21 mouse cellular contexts compared by ENCODE assay signal in the genomic region with DNA sequence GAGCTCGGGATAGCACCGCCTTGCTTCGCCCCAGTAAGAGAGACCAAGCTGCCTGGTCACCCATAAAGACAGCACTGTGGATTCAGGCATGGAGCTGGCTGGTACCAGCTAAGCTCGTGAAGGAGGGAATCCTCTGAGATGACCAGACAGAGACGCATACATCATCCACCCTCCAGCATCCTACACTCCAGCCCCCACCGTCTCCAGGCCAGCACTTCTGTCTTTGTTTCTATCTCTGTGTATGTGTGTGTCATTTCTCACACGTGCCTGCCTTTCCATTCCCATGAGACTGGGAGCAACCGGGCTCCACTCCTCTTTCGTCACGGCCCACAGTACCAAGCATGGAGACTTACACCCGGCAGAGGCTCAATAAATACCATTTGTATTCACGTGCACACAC. TPM values are rescaled to one million over a fixed set of nuclear protein-coding genes. Genes with fewer than 3 reads are reported as not detected.
A peak's percentile ranks its signal among the peaks of the same experiment; 100 is the strongest.
DNase-seq lines count a peak whose midpoint lies in the region; ATAC-seq lines count a peak whose summit lies in the region.
"Had no signal": no experiment of that assay in that cellular context is flagged by ENCODE, and none has a peak within 500 bp of the region (broad histone marks: within the 10 kb centered on the region; RNA-seq: fewer than 3 reads in every experiment).

No protein-coding gene starts in this region.

- H3K4me2 ChIP-seq in hindbrain, embryonic 13.5 days, result 0 out of 2 replicates have a peak overlapping the region, but pooled peaks have one; percentile 5
- no peak overlapping the region for H3K4me2 ChIP-seq in hindbrain, embryonic 15.5 days
- H3K4me2 ChIP-seq in neural tube, embryonic 14.5 days (ENCODE audit: low read depth, low read length), result no peak overlapping the region
- H3K4me2 ChIP-seq: forebrain, embryonic 15.5 days; heart, embryonic 15.5 days; liver, embryonic 11.5 days had no signal

- H3K4me1 ChIP-seq in hindbrain, embryonic 13.5 days (replicated peaks), result peaks cover 100% of the 10 kb centered on the region
- H3K4me1 ChIP-seq in hindbrain, embryonic 15.5 days (replicated peaks), result peaks cover 74% of the 10 kb centered on the region
- peaks cover 40% of the 10 kb centered on the region for H3K4me1 ChIP-seq in neural tube, embryonic 14.5 days (ENCODE audit: control insufficient read depth, insufficient read depth, low read length)
- H3K4me1 ChIP-seq: heart, embryonic 15.5 days; limb, embryonic 10.5 days had no signal

- H3K9me3 ChIP-seq in hindbrain, embryonic 13.5 days, result no peaks in the 10 kb centered on the region
- H3K9me3 ChIP-seq in hindbrain, embryonic 15.5 days, result no peaks in the 10 kb centered on the region
- H3K9me3 ChIP-seq in neural tube, embryonic 14.5 days (ENCODE audit: control insufficient read depth, low read length), result no peaks in the 10 kb centered on the region
- H3K9me3 ChIP-seq: forebrain, embryonic 15.5 days; heart, embryonic 15.5 days; limb, embryonic 10.5 days had no signal

- no peaks in the 10 kb centered on the region for H3K27me3 ChIP-seq in hindbrain, embryonic 13.5 days
- H3K27me3 ChIP-seq in hindbrain, embryonic 15.5 days, result no peaks in the 10 kb centered on the region
- no peaks in the 10 kb centered on the region for H3K27me3 ChIP-seq in neural tube, embryonic 14.5 days (ENCODE audit: control insufficient read depth, insufficient read depth, low read length)
- H3K27me3 ChIP-seq: forebrain, embryonic 15.5 days had no signal

- ATAC-seq in hindbrain, embryonic 13.5 days (ENCODE audit: low FRiP score), result peak; percentile 50
- peak; percentile 28 for ATAC-seq in hindbrain, embryonic 15.5 days (ENCODE audit: low FRiP score, low read depth)
- peak; percentile 30; the same call in 1 of the 2 replicates for ATAC-seq in neural tube, embryonic 14.5 days (ENCODE audit: low read depth)
- ATAC-seq in inflammation-experienced regulatory T-cells, adult 6 months, result no peak
- ATAC-seq: forebrain, embryonic 15.5 days had no signal

- peak overlapping the region; percentile 21 for H3K9ac ChIP-seq in hindbrain, embryonic 13.5 days
- H3K9ac ChIP-seq in hindbrain, embryonic 15.5 days, result no peak overlapping the region
- H3K9ac ChIP-seq in neural tube, embryonic 14.5 days (replicated peaks; ENCODE audit: low read depth, low read length), result no peak overlapping the region
- H3K9ac ChIP-seq: forebrain, embryonic 15.5 days; heart, embryonic 15.5 days had no signal

- peak; percentile 52 for DNase-seq in layer of hippocampus, adult 9-11 months
- no peak for DNase-seq in layer of hippocampus, postnatal 14 days (ENCODE audit: low spot score in 2 of 2)
- no peak for DNase-seq in adrenal gland, postnatal 25 days
- no peak for DNase-seq in testis, postnatal 14 days (ENCODE audit: low spot score)
- DNase-seq: adrenal gland, postnatal 36 days; cerebellum, postnatal 25 days; heart, adult 2 months; kidney, adult 2 months; kidney, postnatal 14 days; lung, adult 2 months; lung, postnatal 36 days; retina, postnatal 1 day; thymus, postnatal 4 days had no signal

- H3K4me3 ChIP-seq in hindbrain, embryonic 13.5 days, result no peak overlapping the region
- no peak overlapping the region for H3K4me3 ChIP-seq in hindbrain, embryonic 15.5 days
- no peak overlapping the region for H3K4me3 ChIP-seq in neural tube, embryonic 14.5 days (ENCODE audit: low read depth, low read length)
- H3K4me3 ChIP-seq: forebrain, embryonic 15.5 days; heart, adult 2 months; heart, embryonic 15.5 days; limb, embryonic 10.5 days had no signal

- peak overlapping the region; percentile 60; the same call in 1 of the 2 replicates for H3K27ac ChIP-seq in hindbrain, embryonic 13.5 days
- no peak overlapping the region for H3K27ac ChIP-seq in hindbrain, embryonic 15.5 days (replicated peaks)
- no peak overlapping the region for H3K27ac ChIP-seq in neural tube, embryonic 14.5 days (ENCODE audit: low read depth, low read length)
- H3K27ac ChIP-seq: forebrain, embryonic 15.5 days; heart, adult 2 months; heart, embryonic 15.5 days; limb, embryonic 10.5 days had no signal

- no peaks in the 10 kb centered on the region for H3K36me3 ChIP-seq in hindbrain, embryonic 13.5 days
- H3K36me3 ChIP-seq in hindbrain, embryonic 15.5 days, result no peaks in the 10 kb centered on the region
- H3K36me3 ChIP-seq in neural tube, embryonic 14.5 days (ENCODE audit: control insufficient read depth, insufficient read depth, low read length), result no peaks in the 10 kb centered on the region
- H3K36me3 ChIP-seq: forebrain, embryonic 15.5 days; heart, embryonic 15.5 days; limb, embryonic 10.5 days had no signal

- WGBS in hindbrain, embryonic 13.5 days, result 39% methylated on average over 12 of the region's 12 CpGs
- 38% methylated on average over 12 of the region's 12 CpGs for WGBS in hindbrain, embryonic 15.5 days
- 43% methylated on average over 12 of the region's 12 CpGs for WGBS in neural tube, embryonic 14.5 days

RNA-seq across cellular contexts. Expression of gene Nfasc, which starts 9.3 kb away (rescaled TPM):
- 100 to 1,000 TPM; 276 to 278 TPM for total RNA-seq in layer of hippocampus, postnatal 14 days (2021)
- 44.3 and 45.3 TPM in 2 replicates for polyA plus RNA-seq in hindbrain, embryonic 13.5 days (2015; fragmentation: Nextera tagmentation; extraction: Ambion mirVana)
- 40.1 and 48.4 TPM in 2 replicates for polyA plus RNA-seq in hindbrain, embryonic 15.5 days (2015; fragmentation: Nextera tagmentation; extraction: Ambion mirVana)
- 40.1 and 44.8 TPM in 2 replicates for polyA plus RNA-seq in neural tube, embryonic 14.5 days (2014; fragmentation: Nextera tagmentation; extraction: Ambion mirVana)
- 2.3 and 5.2 TPM in 2 replicates for total RNA-seq in adrenal gland, postnatal 25 days (2021)
- not detected for polyA plus RNA-seq in inflammation-experienced regulatory T-cells, adult 6 months (2017; shearing (Covaris generic))

Comparison
In these comparisons a context has a peak if more than half of its experiments do, and no peak if none do; other contexts are left out.
1. RNA of gene Nfasc, which starts 9.3 kb away (polyA plus RNA-seq): 40.1 to 48.4 TPM in hindbrain, embryonic 15.5 days, 44.3 to 45.3 TPM in hindbrain, embryonic 13.5 days and 40.1 to 44.8 TPM in neural tube, embryonic 14.5 days; not detected in inflammation-experienced regulatory T-cells, adult 6 months; every median in the first group is over 10 times any median in the second.